Mouse (Mus musculus) heart, adult 2 months (tissue): ENCODE data around the gene Rxrb.

Source experiments
- CTCF ChIP-seq: fragments of 200-600 bp; IDR thresholded peaks from 2 replicates; pipeline ENCODE4 v1.8.1; 2022; ENCODE audit warnings: antibody characterized with exemption, mild to moderate bottlenecking, moderate library complexity
- EP300 ChIP-seq: fragments of 200-500 bp; IDR thresholded peaks from 2 replicates; pipeline ENCODE4 v1.6.1; 2011; ENCODE audit warnings: low read depth, low read length, control low read depth; ENCODE audit not compliant: insufficient read depth
- POLR2A ChIP-seq: fragments of 200-500 bp; IDR thresholded peaks from 2 replicates; pipeline ENCODE4 v1.6.1; 2011; ENCODE audit warnings: mild to moderate bottlenecking, low read depth, low read length, control low read depth; ENCODE audit not compliant: insufficient read depth

- TF ChIP-seq CTCF (no peak), POLR2A (no peak), EP300 (no peak)
Observed at GRCm38 (mm10) chr17:33999341-34000149, 32.1 kb upstream of the Rxrb start.
